Mouse (Mus musculus) hindbrain, postnatal 0 days (tissue): ENCODE results near the gene Lyz2. TPM values are rescaled to one million over a fixed set of nuclear protein-coding genes. Genes with fewer than 3 reads are reported as not detected.

Experiments used
- ATAC-seq: fragments of 200-750 bp; cut with Nextera tagmentation; 2 replicates; pipeline ENCODE4 v1.8.0; 2017; ENCODE audit warnings: mild to moderate bottlenecking, moderate TSS enrichment, moderate library complexity
- DNase-seq: peaks from one replicate; pipeline ENCODE4 v3.0.0-alpha.2; 2015; ENCODE audit warnings: low spot score
- H3K27ac ChIP-seq: fragments of 300-500 bp; sonication (generic); 2 replicates; pipeline ENCODE4 v1.5.1; 2014; ENCODE audit warnings: mild to moderate bottlenecking
- H3K27me3 ChIP-seq: fragments of 300-500 bp; sonication (generic); 2 replicates; pipeline ENCODE4 v1.6.1; 2014; ENCODE audit warnings: low read length, mixed read lengths; ENCODE audit not compliant: insufficient read depth
- H3K36me3 ChIP-seq: fragments of 300-500 bp; sonication (generic); 2 replicates; pipeline ENCODE4 v1.6.1; 2014; ENCODE audit warnings: low read length, mixed read lengths; ENCODE audit not compliant: insufficient read depth
- H3K4me1 ChIP-seq: fragments of 300-500 bp; sonication (generic); 2 replicates; pipeline ENCODE4 v1.6.1; 2014; ENCODE audit warnings: antibody characterized with exemption, low read length, mixed read lengths; ENCODE audit not compliant: insufficient read depth
- H3K4me2 ChIP-seq: fragments of 300-500 bp; sonication (generic); 2 replicates; pipeline ENCODE4 v1.6.1; 2014; ENCODE audit warnings: low read depth, mild to moderate bottlenecking, low read length, moderate library complexity, mixed read lengths
- H3K4me3 ChIP-seq: fragments of 300-500 bp; sonication (generic); 2 replicates; pipeline ENCODE4 v1.5.1; 2014; ENCODE audit warnings: low read length
- H3K9ac ChIP-seq: fragments of 300-500 bp; sonication (generic); replicated peaks from 2 replicates; pipeline ENCODE4 v1.6.1; 2014; ENCODE audit warnings: mild to moderate bottlenecking, low read length, moderate library complexity, mixed read lengths
- H3K9me3 ChIP-seq: fragments of 300-500 bp; sonication (generic); 2 replicates; pipeline ENCODE4 v1.6.1; 2016; ENCODE audit warnings: low read length, mixed read lengths
- CTCF ChIP-seq: IDR thresholded peaks from 2 replicates; pipeline ENCODE4 v1.5.1; 2016; ENCODE audit warnings: antibody characterized with exemption, control low read depth, low read depth
- WGBS: fragments of 180-500 bp; shearing (Covaris S2); extraction: QIAGEN DNeasy Blood & Tissue Kit; methylation state at CpG from one replicate; pipeline ENCODE4 v1.1.7; 2014; 5-methylcytosine and 5-hydroxymethylcytosine counted together
- polyA plus RNA-seq: library from polyadenylated mRNA; unstranded; fragments of >200 nt; fragmentation: Nextera tagmentation; extraction: Ambion mirVana; gene quantifications from 2 replicates; pipeline ENCODE4 v1.2.1, GENCODE M21; 2015
- total RNA-seq: library from RNA; depleted of rRNA; stranded (reverse); fragments of >200 nt; gene quantifications from 2 replicates; pipeline ENCODE4 v1.2.3, GENCODE M21; 2014; rRNA removed

Gene Lyz2
- total and polyA plus RNA-seq, 2 experiments from 2014 or later = 12.7 to 25.6 TPM

- Histone ChIP-seq H3K4me1 (0 out of 2 replicates have a peak, but pooled peaks cover 2% of the 10 kb centered on the region), H3K27ac (no peak overlapping the region), H3K36me3 (no peaks in the 10 kb centered on the region), H3K9me3 (no peaks in the 10 kb centered on the region), H3K4me3 (no peak overlapping the region), H3K27me3 (no peaks in the 10 kb centered on the region; the same call in 1 of the 2 replicates), H3K4me2 (no peak overlapping the region), H3K9ac (no peak overlapping the region)
- ATAC-seq (no peak), DNase-seq (no peak)
- no peak for TF ChIP-seq CTCF
- 73% methylated on average over 16 of the region's 16 CpGs for WGBS
Observed at GRCm38 (mm10) chr10:117229826-117230225, 52.3 kb downstream of the Lyz2 start.

Other genes starting within 250 kb of the Lyz2 start
- gene Lrrc10, start 237.0 kb downstream of the Lyz2 start, total RNA-seq = 0.16 TPM in 1 of 2 replicates, not detected in the other
- gene Lrrc10, start 237.0 kb downstream of the Lyz2 start, polyA plus RNA-seq = not detected in 2 replicates
- 234 and 266 TPM in 2 replicates for gene Cct2, start 218.5 kb downstream of the Lyz2 start, total RNA-seq
- 216 and 219 TPM in 2 replicates for gene Cct2, start 218.5 kb downstream of the Lyz2 start, polyA plus RNA-seq
- 18.9 and 19.3 TPM in 2 replicates for gene Frs2, start 133.8 kb downstream of the Lyz2 start, total RNA-seq
- gene Frs2, start 133.8 kb downstream of the Lyz2 start, polyA plus RNA-seq = 19.1 and 19.4 TPM in 2 replicates
- 41.4 and 47.2 TPM in 2 replicates for gene Yeats4, start 57.8 kb downstream of the Lyz2 start, total RNA-seq
- 83.4 and 85.4 TPM in 2 replicates for gene Yeats4, start 57.8 kb downstream of the Lyz2 start, polyA plus RNA-seq
- not detected in 2 replicates for gene 9530003J23Rik, start 43.6 kb downstream of the Lyz2 start, total RNA-seq
- gene 9530003J23Rik, start 43.6 kb downstream of the Lyz2 start, polyA plus RNA-seq = not detected in 2 replicates
- gene Lyz1, start 10.5 kb upstream of the Lyz2 start, total RNA-seq = 0.68 TPM in 1 of 2 replicates, not detected in the other
- 0.14 TPM in 1 of 2 replicates, not detected in the other for gene Lyz1, start 10.5 kb upstream of the Lyz2 start, polyA plus RNA-seq
- gene Cpsf6, start 97.7 kb upstream of the Lyz2 start, total RNA-seq = 100.0 and 127 TPM in 2 replicates
- gene Cpsf6, start 97.7 kb upstream of the Lyz2 start, polyA plus RNA-seq = 82.0 and 83.2 TPM in 2 replicates